Mouse (Mus musculus) kidney, embryonic 15.5 days (tissue): Measurements from ENCODE around the gene H2-Ab1. TPM values are rescaled to one million over a fixed set of nuclear protein-coding genes. Genes with fewer than 3 reads are reported as not detected.

ENCODE experiments used
- ATAC-seq: fragments of 200-750 bp; cut with Nextera tagmentation; replicated peaks from 2 replicates; pipeline ENCODE4 v1.8.0; 2017; ENCODE audit warnings: moderate TSS enrichment; ENCODE audit not compliant: low FRiP score
- H3K27ac ChIP-seq: fragments of 300-500 bp; sonication (generic); 2 replicates; pipeline ENCODE4 v1.5.1; 2015; ENCODE audit warnings: mild to moderate bottlenecking, inconsistent platforms
- H3K27me3 ChIP-seq: fragments of 300-500 bp; sonication (generic); 2 replicates; pipeline ENCODE4 v1.6.1; 2015; ENCODE audit warnings: inconsistent platforms
- H3K36me3 ChIP-seq: fragments of 300-500 bp; sonication (generic); 2 replicates; pipeline ENCODE4 v1.6.1; 2015; ENCODE audit warnings: inconsistent platforms
- H3K4me1 ChIP-seq: fragments of 300-500 bp; sonication (generic); 2 replicates; pipeline ENCODE4 v1.6.1; 2015; ENCODE audit warnings: inconsistent platforms
- H3K4me2 ChIP-seq: fragments of 300-500 bp; sonication (generic); 2 replicates; pipeline ENCODE4 v1.6.1; 2015; ENCODE audit warnings: moderate library complexity, mild to moderate bottlenecking, inconsistent platforms
- H3K4me3 ChIP-seq: fragments of 300-500 bp; sonication (generic); replicated peaks from 2 replicates; pipeline ENCODE4 v1.5.1; 2015; ENCODE audit warnings: mild to moderate bottlenecking, inconsistent platforms
- H3K9ac ChIP-seq: fragments of 300-500 bp; sonication (generic); 2 replicates; pipeline ENCODE4 v1.6.1; 2015; ENCODE audit warnings: mild to moderate bottlenecking, inconsistent platforms
- H3K9me3 ChIP-seq: fragments of 300-500 bp; sonication (generic); replicated peaks from 2 replicates; pipeline ENCODE4 v1.6.1; 2016; ENCODE audit warnings: inconsistent platforms
- WGBS: fragments of 180-500 bp; shearing (Covaris S2); methylation state at CpG from one replicate; pipeline ENCODE4 v1.1.7; 2015; ENCODE audit warnings: mixed read lengths; 5-methylcytosine and 5-hydroxymethylcytosine counted together
- polyA plus RNA-seq: library from polyadenylated mRNA; unstranded; fragments of >200 nt; fragmentation: Nextera tagmentation; extraction: Ambion mirVana; gene quantifications from 2 replicates; pipeline ENCODE4 v1.2.1, GENCODE M21; 2015

The H2-Ab1 gene
- polyA plus RNA-seq, 1 experiment from 2014 or later = 27.5 TPM

DNA sequence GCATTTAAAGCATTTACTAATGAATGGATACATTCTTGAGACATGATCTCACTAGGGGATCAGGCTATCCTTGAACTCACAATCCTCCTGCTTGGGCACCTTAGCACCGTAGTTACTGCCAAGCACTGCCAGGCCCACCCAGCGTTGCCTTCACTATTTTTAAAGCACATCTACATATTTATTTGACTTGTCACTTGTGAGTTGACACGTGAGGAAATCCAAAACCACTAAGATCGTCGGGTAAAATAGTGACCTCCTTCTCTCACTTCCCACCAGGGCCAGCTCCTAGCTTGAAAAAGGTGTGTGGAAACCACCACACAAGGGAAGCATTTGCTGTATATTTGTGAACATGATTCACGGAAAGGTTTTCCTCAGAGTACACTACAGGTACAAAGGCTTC, 29.5 kb downstream of the H2-Ab1 start:
- no peak for ATAC-seq
- Histone ChIP-seq H3K9me3 (no peaks in the 10 kb centered on the region), H3K27me3 (0 out of 2 replicates have a peak, but pooled peaks cover 3% of the 10 kb centered on the region), H3K4me3 (no peak overlapping the region), H3K36me3 (no peaks in the 10 kb centered on the region), H3K27ac (no peak overlapping the region), H3K9ac (no peak overlapping the region), H3K4me2 (no peak overlapping the region), H3K4me1 (no peaks in the 10 kb centered on the region)
- 59% methylated on average over 6 of the region's 6 CpGs for WGBS

GRCm38 (mm10) chr17:34287648-34288047, 30.2 kb downstream of the H2-Ab1 start, which contains the start of gene H2-Aa:
Gene H2-Aa (minus strand): TSS chr17:34287823.
- Histone ChIP-seq H3K4me3 (no peak within 1 kb of the TSS), H3K4me1 (no peaks in the 10 kb centered on the region), H3K4me2 (no peak within 1 kb of the TSS), H3K36me3 (no peaks in the 10 kb centered on the region), H3K27ac (no peak within 1 kb of the TSS), H3K27me3 (0 out of 2 replicates have a peak, but pooled peaks cover 3% of the 10 kb centered on the region), H3K9ac (no peak within 1 kb of the TSS), H3K9me3 (no peaks in the 10 kb centered on the region)
- WGBS = 13% methylated on average over 8 of the region's 8 CpGs
- ATAC-seq = peak; percentile 78

- 66% methylated on average over 3 of the region's 3 CpGs for WGBS
- Histone ChIP-seq H3K4me2 (no peak overlapping the region), H3K9ac (no peak overlapping the region), H3K27ac (no peak overlapping the region), H3K4me3 (no peak overlapping the region), H3K27me3 (0 out of 2 replicates have a peak, but pooled peaks cover under 1% of the 10 kb centered on the region), H3K36me3 (no peaks in the 10 kb centered on the region), H3K9me3 (no peaks in the 10 kb centered on the region), H3K4me1 (no peaks in the 10 kb centered on the region)
- ATAC-seq = no peak
These were observed 30.6 kb downstream of the H2-Ab1 start for GRCm38 (mm10) chr17:34288131-34288530.

DNA sequence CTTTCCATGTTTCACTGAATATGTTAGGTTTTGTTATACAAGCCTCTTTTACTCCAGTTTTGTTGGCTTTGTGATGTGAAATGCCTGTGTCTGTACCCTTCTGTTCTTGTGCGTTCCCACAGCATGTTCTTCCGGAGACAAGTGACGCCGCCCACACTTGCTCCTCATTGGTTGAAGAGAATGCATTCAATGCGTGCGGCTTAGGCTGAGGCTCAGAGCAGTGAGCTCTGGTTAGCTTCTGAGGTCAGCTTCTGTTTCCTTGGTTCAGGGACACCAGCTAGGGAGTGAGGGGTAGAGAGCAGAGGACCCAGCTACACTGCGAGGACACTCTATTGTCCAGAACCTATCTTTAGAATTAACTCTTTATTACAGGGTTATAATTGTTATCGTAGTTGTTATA, 34.1 kb downstream of the H2-Ab1 start:
- H3K4me1 ChIP-seq = peaks cover 6% of the 10 kb centered on the region
- 15% methylated on average over 8 of the region's 8 CpGs for WGBS
- ATAC-seq = peak; percentile 76; the same call in 1 of the 2 replicates
- H3K27ac ChIP-seq = no peak overlapping the region
- H3K4me3 ChIP-seq = no peak overlapping the region
- H3K9ac ChIP-seq = no peak overlapping the region
- no peaks in the 10 kb centered on the region for H3K36me3 ChIP-seq
- H3K9me3 ChIP-seq = no peaks in the 10 kb centered on the region
- peaks cover 2% of the 10 kb centered on the region; the same call in 1 of the 2 replicates for H3K27me3 ChIP-seq
- H3K4me2 ChIP-seq = no peak overlapping the region

DNA sequence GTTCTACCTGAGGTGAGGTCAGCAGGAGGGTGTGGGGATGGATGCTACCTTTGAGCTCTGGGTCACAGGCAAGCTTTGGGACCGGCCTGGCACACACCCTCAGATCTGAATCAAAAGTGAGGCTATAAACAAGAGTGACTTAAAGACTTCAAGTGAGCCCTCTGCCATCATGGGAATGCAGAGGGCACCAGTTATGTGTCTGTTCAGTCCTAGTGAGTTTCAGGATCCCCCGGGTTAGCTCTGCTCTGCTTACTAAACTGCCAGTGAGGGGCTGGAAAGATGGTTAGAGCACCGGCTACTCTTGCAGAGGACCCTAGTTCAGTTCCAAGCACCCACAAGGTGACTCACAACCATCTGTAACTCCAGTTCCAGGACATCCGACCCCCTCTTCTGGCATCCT, 35.1 kb downstream of the H2-Ab1 start:
- peaks cover 6% of the 10 kb centered on the region for H3K4me1 ChIP-seq
- ATAC-seq = no peak
- H3K36me3 ChIP-seq = no peaks in the 10 kb centered on the region
- no peak overlapping the region for H3K27ac ChIP-seq
- peaks cover 5% of the 10 kb centered on the region; the same call in 1 of the 2 replicates for H3K27me3 ChIP-seq
- WGBS = 91% methylated on average over 4 of the region's 4 CpGs
- H3K9ac ChIP-seq = no peak overlapping the region
- no peak overlapping the region for H3K4me2 ChIP-seq
- no peaks in the 10 kb centered on the region for H3K9me3 ChIP-seq
- H3K4me3 ChIP-seq = no peak overlapping the region

GRCm38 (mm10) chr17:34293533-34293932, 36.0 kb downstream of the H2-Ab1 start:
- Histone ChIP-seq H3K4me3 (no peak overlapping the region), H3K27me3 (peaks cover 5% of the 10 kb centered on the region; the same call in 1 of the 2 replicates), H3K9me3 (no peaks in the 10 kb centered on the region), H3K4me1 (peaks cover 6% of the 10 kb centered on the region), H3K36me3 (no peaks in the 10 kb centered on the region), H3K27ac (no peak overlapping the region), H3K4me2 (no peak overlapping the region), H3K9ac (no peak overlapping the region)
- WGBS = 48% methylated on average over 2 of the region's 2 CpGs
- no peak for ATAC-seq

- 72% methylated on average over 4 of the region's 4 CpGs for WGBS
- no peak overlapping the region for H3K9ac ChIP-seq
- no peak overlapping the region for H3K4me2 ChIP-seq
- H3K4me1 ChIP-seq = peaks cover 6% of the 10 kb centered on the region
- H3K36me3 ChIP-seq = no peaks in the 10 kb centered on the region
- H3K27ac ChIP-seq = no peak overlapping the region
- no peak overlapping the region for H3K4me3 ChIP-seq
- H3K9me3 ChIP-seq = no peaks in the 10 kb centered on the region
- ATAC-seq = no peak
- peaks cover 5% of the 10 kb centered on the region; the same call in 1 of the 2 replicates for H3K27me3 ChIP-seq
These were observed 36.8 kb downstream of the H2-Ab1 start for GRCm38 (mm10) chr17:34294249-34294648.

DNA sequence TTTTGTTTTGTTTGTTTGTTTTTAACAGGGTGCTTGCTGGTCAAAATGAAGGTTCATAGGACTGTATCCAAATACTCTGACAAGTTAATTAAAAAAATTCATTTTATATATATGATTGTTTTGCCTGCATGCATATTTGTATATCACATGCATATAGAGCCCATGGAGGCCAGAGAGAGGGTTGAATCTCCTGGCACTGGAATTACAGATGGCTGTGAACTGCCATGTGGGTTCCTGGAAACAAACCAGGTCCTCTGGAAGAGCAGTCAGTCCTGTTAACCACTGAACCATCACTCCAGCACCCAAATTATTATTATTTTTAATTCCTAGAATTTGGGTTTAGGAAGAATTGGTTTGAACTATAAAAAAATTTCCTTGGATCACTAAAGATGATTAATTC, 37.8 kb downstream of the H2-Ab1 start:
- no peak for ATAC-seq
- Histone ChIP-seq H3K4me2 (no peak overlapping the region), H3K27ac (no peak overlapping the region), H3K4me1 (peaks cover 6% of the 10 kb centered on the region), H3K27me3 (peaks cover 5% of the 10 kb centered on the region; the same call in 1 of the 2 replicates), H3K36me3 (no peaks in the 10 kb centered on the region), H3K9me3 (no peaks in the 10 kb centered on the region), H3K9ac (no peak overlapping the region), H3K4me3 (no peak overlapping the region)

DNA sequence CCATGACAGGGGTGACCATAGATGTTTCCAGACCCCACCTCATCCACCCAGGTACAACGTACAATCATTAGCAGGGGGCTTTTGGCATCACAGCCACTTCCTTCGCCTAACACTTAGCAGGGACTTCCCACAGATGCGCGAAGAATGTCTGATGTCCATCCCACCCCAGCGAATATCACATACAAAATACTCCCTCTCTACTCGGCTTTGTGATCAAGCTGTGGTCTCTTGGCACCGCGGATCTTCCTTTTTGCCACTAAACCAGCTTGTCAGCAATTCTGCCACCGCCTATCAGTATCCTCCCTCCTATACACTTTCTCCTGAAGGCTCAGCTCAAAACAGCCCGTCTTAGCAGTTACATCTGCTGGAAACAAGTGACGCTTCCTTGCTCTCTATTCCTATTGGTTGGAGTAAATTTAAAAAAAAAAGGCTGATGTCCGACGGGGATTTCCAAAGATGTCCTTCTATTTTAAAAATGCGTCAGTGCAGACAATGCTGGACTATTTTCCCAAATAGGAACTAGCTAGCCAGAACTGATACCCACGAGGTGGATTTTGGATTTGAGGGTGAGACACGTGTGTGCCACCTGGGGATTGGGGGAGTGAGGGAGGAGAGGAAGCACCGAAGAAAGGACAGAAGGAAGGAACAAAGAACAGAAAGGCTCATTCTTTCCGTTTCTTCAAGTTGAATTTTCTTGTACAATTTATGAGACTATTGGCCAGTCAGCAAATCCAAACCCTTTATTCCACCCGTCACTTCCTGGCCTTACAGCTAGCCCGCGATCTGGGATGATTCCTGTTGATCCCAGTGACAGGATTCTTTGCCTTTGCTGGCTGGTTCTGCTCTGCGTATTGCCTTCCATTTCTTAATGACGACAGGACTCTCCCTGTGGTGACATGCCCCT, 38.7 kb downstream of the H2-Ab1 start:
- Histone ChIP-seq H3K4me3 (peak overlapping the region; percentile 33), H3K4me1 (peaks cover 6% of the 10 kb centered on the region), H3K9me3 (no peaks in the 10 kb centered on the region), H3K27ac (no peak overlapping the region), H3K4me2 (peak overlapping the region; percentile 58), H3K36me3 (no peaks in the 10 kb centered on the region), H3K27me3 (peaks cover 5% of the 10 kb centered on the region; the same call in 1 of the 2 replicates), H3K9ac (no peak overlapping the region)
- WGBS = 23% methylated on average over 23 of the region's 23 CpGs
- ATAC-seq = peak; percentile 64; the same call in 1 of the 2 replicates

GRCm38 (mm10) chr17:34299356-34299755, 41.9 kb downstream of the H2-Ab1 start:
- Histone ChIP-seq H3K27me3 (peaks cover 5% of the 10 kb centered on the region; the same call in 1 of the 2 replicates), H3K4me3 (no peak overlapping the region), H3K9me3 (no peaks in the 10 kb centered on the region), H3K4me2 (no peak overlapping the region), H3K27ac (no peak overlapping the region), H3K9ac (no peak overlapping the region), H3K36me3 (no peaks in the 10 kb centered on the region), H3K4me1 (peaks cover 6% of the 10 kb centered on the region)
- ATAC-seq = no peak
- WGBS = 71% methylated on average over 3 of the region's 3 CpGs

DNA sequence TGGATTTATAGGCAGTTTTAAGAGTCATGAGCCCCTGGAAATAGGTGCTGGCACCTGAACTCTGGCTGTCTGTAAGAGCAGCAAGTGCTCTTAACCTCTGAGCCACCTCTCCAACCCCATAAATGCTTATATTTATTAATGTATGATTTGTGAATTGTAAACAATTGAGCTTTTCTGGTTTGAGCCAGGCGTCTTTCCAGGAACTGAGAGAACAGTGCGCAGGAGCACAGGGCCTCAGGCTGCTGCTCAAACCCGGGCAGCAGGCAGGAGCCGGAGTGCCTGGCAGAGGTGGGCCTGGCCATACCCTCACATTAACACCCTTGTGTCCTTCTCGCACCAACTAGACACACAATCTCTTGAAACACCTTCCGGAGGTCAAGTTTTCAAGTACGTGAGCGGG, 42.6 kb downstream of the H2-Ab1 start:
- Histone ChIP-seq H3K4me3 (no peak overlapping the region), H3K9me3 (no peaks in the 10 kb centered on the region), H3K27me3 (peaks cover 5% of the 10 kb centered on the region; the same call in 1 of the 2 replicates), H3K27ac (no peak overlapping the region), H3K4me1 (peaks cover 6% of the 10 kb centered on the region), H3K4me2 (no peak overlapping the region), H3K9ac (no peak overlapping the region), H3K36me3 (no peaks in the 10 kb centered on the region)
- ATAC-seq = no peak
- 81% methylated on average over 8 of the region's 8 CpGs for WGBS
